Mouse (Mus musculus): ENCODE results near the gene Fbxl14.

- no peak for TF ChIP-seq CTCF (IDR thresholded peaks at IDR 0.05; ENCODE audit: low read depth, low read length)
- TF ChIP-seq POLR2A (IDR thresholded peaks at IDR 0.05; ENCODE audit: insufficient read depth, low read length), result no peak
These were observed 13.2 kb downstream of the Fbxl14 start for GRCm38 (mm10) chr6:119492630-119493014.
